Mouse (Mus musculus): ENCODE results near the gene Vti1a. TPM values are rescaled to one million over a fixed set of nuclear protein-coding genes. Genes with fewer than 3 reads are reported as not detected.

Vti1a gene
- total RNA-seq, 1 experiment from 2014 or later = 31.8 TPM

DNA sequence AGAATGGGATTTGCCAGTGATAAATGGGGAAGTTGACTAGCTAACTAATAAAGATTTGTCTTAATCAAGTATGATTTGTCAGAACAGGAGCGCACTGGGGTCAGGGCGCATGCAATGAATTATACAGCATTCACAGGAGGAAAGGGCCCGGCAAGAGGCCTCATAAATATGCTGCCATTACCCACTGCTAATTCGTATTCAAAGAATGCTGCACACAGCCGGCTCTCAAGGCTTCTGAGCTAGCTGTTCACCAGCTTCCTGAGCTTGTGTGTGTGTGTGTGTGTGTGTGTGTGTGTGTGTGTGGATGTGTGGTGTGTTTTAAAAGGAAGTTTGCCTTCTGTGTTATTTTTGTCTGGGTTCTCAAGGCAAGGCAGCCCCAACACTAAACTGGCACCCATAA lies 165.2 kb downstream of the Vti1a start:
- ATAC-seq (replicated peaks in 1 of 2; ENCODE audit: insufficient read depth in 1 of 2, low FRiP score in 2 of 2, low TSS enrichment in 1 of 2, low read depth in 1 of 2, poor library complexity in 2 of 2, severe bottlenecking in 2 of 2) = peak in 1 of 2 experiments; percentile 10; a peak in 1 of 4 replicates

DNA sequence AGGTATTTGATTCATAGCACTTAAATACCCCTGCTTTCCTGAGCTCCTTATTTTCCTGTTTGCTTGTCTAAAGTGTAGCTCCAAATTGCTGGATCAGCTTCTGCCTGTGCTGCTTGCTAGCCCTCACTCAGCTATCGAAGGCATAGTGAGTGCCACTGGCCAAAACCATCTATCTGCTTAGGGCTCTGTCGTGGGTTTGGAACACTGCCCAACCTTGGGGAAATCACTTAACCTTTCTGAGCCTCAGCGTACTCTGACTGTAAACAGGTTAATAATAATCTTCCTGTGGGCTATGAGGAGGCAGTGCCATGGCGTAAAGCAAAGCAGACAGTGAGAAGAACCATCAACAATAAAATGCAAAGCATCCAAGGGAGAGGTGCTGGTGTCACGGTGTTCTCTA lies 167.4 kb downstream of the Vti1a start:
- ATAC-seq (replicated peaks in 1 of 2; ENCODE audit: insufficient read depth in 1 of 2, low FRiP score in 2 of 2, low TSS enrichment in 1 of 2, low read depth in 1 of 2, poor library complexity in 2 of 2, severe bottlenecking in 2 of 2) = no peak

GRCm38 (mm10) chr19:55484559-55484958 lies 168.5 kb downstream of the Vti1a start:
- no peak for ATAC-seq (replicated peaks in 1 of 2; ENCODE audit: insufficient read depth in 1 of 2, low FRiP score in 2 of 2, low TSS enrichment in 1 of 2, low read depth in 1 of 2, poor library complexity in 2 of 2, severe bottlenecking in 2 of 2)

DNA sequence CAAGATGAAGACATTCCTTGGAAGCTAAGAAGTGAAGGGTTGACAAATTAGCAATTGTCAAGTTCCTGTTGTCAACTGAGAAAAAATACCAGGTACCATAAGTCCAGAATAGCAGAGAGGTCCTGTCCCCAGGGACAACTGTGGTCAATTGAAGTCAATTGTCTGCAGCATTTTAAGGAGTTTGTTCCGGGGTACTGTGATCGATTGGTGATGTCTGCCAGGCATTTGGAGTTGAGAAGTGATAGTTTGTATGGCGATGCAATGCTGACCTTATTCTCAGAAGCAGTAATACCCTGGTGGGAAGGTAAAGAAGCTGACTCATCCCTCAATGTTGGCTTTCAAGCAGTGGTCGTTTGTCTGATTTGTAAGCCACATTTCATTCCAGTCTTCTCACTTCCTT lies 170.4 kb downstream of the Vti1a start:
- no peak for ATAC-seq (replicated peaks in 1 of 2; ENCODE audit: insufficient read depth in 1 of 2, low FRiP score in 2 of 2, low TSS enrichment in 1 of 2, low read depth in 1 of 2, poor library complexity in 2 of 2, severe bottlenecking in 2 of 2)

DNA sequence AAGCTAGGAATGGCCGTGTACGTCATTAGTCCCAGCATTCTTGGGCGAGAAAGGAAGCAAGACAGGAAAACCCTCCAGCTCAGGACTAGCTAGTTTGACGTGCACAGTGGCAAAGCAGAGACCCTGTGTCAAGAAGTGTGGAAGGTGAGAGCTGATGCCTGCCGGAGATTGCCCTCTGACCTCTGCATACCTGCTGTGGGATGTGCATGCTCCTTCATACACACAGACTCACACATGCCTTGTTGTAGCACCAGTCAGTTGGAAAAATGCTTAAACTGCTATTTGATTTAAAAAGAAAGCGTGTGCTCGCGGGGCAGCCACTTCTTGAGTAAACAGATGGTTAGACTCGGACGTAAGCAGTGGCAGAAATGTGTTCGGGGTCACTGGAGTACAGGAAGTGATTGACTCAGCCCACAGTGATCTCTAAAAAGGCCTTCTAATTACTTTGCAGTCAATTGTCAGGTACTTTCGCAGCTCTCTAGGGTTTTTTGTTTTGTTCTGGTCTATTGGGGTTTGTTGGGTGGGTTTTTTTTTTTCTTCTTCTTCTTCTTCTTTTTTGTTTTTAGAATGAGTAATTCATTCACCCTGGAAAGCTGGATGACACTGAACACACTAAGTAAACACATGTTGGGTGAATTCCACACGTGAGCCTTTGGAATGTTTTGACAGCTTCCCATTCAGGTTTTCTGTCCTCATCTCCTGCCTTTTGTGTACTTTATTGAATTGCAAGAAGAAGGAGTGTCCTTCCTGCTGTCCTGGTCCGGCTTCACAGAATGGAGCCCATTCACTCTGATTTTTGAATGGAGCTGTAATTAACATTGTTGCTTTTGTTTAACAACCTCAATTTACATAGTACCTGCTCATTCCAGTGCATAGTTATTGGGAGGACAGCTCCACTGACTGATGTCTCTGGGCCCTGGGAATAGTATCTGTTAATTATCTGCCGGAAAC lies 175.3 kb downstream of the Vti1a start:
- no peak for ATAC-seq (replicated peaks in 1 of 2; ENCODE audit: insufficient read depth in 1 of 2, low FRiP score in 2 of 2, low TSS enrichment in 1 of 2, low read depth in 1 of 2, poor library complexity in 2 of 2, severe bottlenecking in 2 of 2)

DNA sequence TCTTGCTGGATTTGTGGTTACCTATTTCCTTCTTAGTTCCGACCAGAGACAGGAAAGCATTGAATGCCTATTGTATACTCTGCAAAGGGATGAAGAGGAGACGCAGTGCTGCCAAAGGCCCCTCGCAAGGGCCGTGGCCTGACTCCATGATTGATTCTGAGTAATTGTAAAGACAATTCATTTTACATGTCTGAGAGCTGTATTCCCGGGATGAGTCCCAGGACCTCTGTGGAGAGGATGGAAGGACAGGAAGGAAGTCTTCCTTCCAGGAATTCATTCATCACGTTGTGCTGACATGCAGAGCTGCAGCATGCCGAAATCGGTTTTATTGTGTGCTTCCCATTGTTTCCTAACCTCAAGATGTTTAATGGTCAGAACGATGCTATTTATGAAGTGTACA lies 180.2 kb downstream of the Vti1a start:
- no peak for ATAC-seq (replicated peaks in 1 of 2; ENCODE audit: insufficient read depth in 1 of 2, low FRiP score in 2 of 2, low TSS enrichment in 1 of 2, low read depth in 1 of 2, poor library complexity in 2 of 2, severe bottlenecking in 2 of 2)

- ATAC-seq (replicated peaks in 1 of 2; ENCODE audit: insufficient read depth in 1 of 2, low FRiP score in 2 of 2, low TSS enrichment in 1 of 2, low read depth in 1 of 2, poor library complexity in 2 of 2, severe bottlenecking in 2 of 2) = no peak
These were observed 183.2 kb downstream of the Vti1a start for GRCm38 (mm10) chr19:55499179-55499863.

DNA sequence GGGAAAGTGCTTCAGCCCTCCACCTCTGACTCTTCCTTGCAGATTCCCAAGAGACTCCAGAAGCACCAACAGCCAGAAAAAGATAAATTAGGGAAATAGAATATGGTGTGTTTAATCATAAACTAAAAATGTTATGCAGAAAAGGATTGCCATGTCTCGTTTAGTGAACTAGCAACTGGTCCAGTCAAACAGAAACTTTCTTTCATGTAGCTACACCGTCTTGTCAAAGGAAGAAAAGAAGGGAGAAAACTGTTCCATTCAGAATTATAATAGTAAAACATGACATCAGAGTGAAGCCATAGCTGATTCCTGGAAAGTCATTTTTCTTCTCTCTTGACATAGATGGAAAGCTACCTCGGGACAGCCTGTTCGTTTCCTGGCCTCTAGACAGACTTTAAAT lies 185.9 kb downstream of the Vti1a start:
- no peak for ATAC-seq (replicated peaks in 1 of 2; ENCODE audit: insufficient read depth in 1 of 2, low FRiP score in 2 of 2, low TSS enrichment in 1 of 2, low read depth in 1 of 2, poor library complexity in 2 of 2, severe bottlenecking in 2 of 2)

DNA sequence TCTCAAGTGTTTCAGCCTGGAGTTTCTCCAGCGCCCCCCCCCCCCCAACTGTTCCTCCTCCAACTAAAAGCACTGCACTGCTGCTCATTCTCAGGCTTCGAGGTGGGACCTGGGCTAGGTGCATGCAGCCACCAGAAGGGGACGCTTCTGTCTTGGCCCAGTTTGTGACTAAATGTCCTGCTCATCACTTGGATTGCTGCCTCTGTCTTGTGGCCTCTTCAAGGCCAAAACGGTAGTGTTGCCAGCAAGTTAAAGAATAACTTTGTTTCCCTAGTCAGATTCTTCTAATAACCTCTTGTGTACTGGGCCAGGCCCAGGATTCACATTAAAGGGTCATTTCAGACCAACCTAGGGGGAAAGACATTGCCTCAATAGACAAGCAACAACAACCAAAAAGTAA lies 187.7 kb downstream of the Vti1a start:
- ATAC-seq (replicated peaks in 1 of 2; ENCODE audit: insufficient read depth in 1 of 2, low FRiP score in 2 of 2, low TSS enrichment in 1 of 2, low read depth in 1 of 2, poor library complexity in 2 of 2, severe bottlenecking in 2 of 2) = no peak

DNA sequence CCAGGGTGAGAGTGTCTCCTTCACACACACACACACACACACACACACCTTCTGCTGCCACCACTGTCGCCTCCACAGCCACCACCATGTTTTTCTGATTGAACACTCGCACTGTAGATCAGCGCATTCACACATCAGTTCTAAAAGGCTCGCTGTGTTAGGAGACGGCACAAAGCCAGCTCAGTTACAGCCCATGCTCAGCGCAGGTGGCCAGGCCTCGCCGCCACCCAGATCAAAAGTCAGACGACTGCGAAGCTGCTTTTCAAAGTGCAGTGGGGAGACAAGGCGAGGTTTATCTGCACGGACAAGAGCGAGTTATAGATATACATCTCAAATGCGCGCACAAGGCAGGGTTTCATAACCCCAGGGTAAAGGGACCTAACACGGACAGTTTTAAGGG lies 191.7 kb downstream of the Vti1a start:
- ATAC-seq (replicated peaks in 1 of 2; ENCODE audit: insufficient read depth in 1 of 2, low FRiP score in 2 of 2, low TSS enrichment in 1 of 2, low read depth in 1 of 2, poor library complexity in 2 of 2, severe bottlenecking in 2 of 2) = no peak

DNA sequence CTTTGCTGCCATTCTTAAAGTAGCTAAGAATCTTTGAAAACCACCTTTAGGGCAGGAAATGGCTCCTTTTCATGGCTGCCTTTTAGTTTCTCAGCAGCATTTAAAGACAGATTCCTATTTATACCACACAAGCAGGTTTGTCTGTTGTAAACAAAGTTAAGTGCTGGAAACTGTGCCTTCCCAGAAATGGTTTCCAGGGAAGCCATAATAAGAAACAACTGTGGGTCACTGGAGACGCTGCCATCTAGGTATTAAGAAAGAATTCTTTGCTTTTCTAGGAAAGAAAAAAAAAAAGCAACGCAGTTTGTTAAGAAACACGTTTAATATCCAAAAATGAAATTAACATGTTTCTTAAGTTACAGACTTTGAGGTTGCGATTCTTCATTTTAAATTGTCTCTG lies 192.1 kb downstream of the Vti1a start:
- no peak for ATAC-seq (replicated peaks in 1 of 2; ENCODE audit: insufficient read depth in 1 of 2, low FRiP score in 2 of 2, low TSS enrichment in 1 of 2, low read depth in 1 of 2, poor library complexity in 2 of 2, severe bottlenecking in 2 of 2)

DNA sequence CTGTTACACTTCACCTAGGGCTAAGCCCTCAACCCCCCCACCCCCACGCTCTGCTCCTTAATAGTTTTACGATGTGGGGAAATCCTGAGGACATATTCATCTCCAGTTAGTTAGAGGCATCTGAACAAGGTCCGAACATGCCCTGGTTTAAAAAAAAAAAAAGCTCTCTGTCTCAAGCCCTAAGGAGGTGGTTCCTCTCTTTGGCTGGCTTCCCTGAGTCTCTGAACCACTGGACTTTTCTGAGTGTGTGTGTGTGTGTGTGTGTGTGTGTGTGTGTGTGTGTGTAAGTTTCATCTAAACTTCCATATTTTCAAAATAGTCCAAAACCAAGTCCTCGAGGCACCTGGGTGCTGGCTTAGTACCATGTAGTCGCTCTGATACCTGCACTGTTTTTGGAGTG lies 192.9 kb downstream of the Vti1a start:
- no peak for ATAC-seq (replicated peaks in 1 of 2; ENCODE audit: insufficient read depth in 1 of 2, low FRiP score in 2 of 2, low TSS enrichment in 1 of 2, low read depth in 1 of 2, poor library complexity in 2 of 2, severe bottlenecking in 2 of 2)

DNA sequence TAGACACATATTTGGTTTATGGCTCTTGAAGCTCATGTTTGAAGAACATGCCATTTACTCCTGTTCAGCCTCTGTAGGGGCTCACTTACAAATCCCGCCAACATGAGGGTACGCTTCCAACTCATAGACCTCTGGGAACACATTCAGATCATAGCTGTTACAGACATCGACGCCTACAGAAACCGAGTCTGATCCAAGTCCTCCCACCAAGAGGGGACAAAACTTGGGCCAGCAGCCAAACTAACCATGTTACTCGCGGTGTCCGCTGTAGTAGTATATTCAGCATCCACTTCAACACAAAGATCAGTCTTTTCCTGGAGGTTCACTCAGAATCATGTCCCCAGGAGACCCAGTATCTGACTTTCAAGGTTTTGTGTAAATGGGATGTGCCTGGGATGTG lies 193.5 kb downstream of the Vti1a start:
- ATAC-seq (replicated peaks in 1 of 2; ENCODE audit: insufficient read depth in 1 of 2, low FRiP score in 2 of 2, low TSS enrichment in 1 of 2, low read depth in 1 of 2, poor library complexity in 2 of 2, severe bottlenecking in 2 of 2) = no peak

DNA sequence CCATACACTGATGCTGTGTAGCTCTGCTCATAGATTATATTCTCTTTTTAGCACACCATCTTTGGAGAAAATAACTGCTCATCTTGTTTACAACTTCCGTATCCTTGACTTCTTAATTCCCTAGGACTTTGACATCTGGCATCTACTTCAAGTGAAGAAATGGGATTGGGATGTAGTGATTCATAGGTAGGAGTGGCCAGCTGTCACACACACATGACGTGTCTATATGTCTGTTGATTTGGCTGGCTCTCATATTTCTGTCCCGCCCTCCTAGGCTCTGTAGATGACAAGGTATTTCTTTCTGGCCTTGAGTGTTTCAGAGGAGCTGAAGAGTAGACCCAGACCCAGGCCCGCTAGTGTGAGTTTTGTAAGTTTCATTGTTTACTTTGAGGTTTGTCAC lies 197.8 kb downstream of the Vti1a start:
- ATAC-seq (replicated peaks in 1 of 2; ENCODE audit: insufficient read depth in 1 of 2, low FRiP score in 2 of 2, low TSS enrichment in 1 of 2, low read depth in 1 of 2, poor library complexity in 2 of 2, severe bottlenecking in 2 of 2) = no peak

DNA sequence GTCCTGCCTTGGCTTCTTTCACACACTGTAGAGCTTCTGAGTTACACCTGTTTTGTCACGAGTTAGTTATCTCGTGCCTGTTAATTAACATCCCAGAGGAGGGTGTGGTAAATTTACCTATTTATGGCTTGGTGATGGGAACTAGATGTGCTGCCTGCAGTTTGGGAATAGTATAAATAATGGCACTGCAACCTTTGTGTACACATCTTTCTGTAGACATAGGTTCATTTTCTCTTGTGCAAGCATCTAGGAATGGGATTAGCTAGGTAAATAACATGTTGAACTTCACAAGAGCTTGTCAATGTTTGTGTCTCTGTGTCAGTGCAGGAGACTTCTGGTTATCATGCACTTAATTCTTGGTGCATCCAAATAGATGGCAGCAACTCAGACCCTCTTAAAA lies 204.1 kb downstream of the Vti1a start:
- no peak for ATAC-seq (replicated peaks in 1 of 2; ENCODE audit: insufficient read depth in 1 of 2, low FRiP score in 2 of 2, low TSS enrichment in 1 of 2, low read depth in 1 of 2, poor library complexity in 2 of 2, severe bottlenecking in 2 of 2)

DNA sequence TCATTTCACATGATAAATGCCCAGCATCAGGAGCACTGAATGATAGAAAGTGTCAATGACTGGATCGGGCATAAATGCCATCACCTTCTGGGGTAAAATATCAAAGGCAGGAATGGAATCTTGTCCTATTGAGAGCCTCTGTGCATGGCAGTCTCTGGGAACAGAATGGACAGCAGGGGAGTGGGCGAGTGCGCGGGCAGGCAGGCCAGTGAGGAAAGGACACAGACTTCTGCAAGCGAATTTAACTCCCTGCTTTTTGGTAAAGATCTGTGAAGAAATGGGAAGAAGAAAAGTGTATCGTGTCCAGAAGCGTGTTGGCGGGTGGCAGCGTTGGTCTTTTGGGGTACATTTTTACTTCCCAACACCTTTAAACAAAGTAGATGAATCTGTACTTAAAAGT lies 207.2 kb downstream of the Vti1a start:
- no peak for ATAC-seq (replicated peaks in 1 of 2; ENCODE audit: insufficient read depth in 1 of 2, low FRiP score in 2 of 2, low TSS enrichment in 1 of 2, low read depth in 1 of 2, poor library complexity in 2 of 2, severe bottlenecking in 2 of 2)

GRCm38 (mm10) chr19:55524385-55524784 lies 208.3 kb downstream of the Vti1a start:
- ATAC-seq (replicated peaks in 1 of 2; ENCODE audit: insufficient read depth in 1 of 2, low FRiP score in 2 of 2, low TSS enrichment in 1 of 2, low read depth in 1 of 2, poor library complexity in 2 of 2, severe bottlenecking in 2 of 2) = no peak

DNA sequence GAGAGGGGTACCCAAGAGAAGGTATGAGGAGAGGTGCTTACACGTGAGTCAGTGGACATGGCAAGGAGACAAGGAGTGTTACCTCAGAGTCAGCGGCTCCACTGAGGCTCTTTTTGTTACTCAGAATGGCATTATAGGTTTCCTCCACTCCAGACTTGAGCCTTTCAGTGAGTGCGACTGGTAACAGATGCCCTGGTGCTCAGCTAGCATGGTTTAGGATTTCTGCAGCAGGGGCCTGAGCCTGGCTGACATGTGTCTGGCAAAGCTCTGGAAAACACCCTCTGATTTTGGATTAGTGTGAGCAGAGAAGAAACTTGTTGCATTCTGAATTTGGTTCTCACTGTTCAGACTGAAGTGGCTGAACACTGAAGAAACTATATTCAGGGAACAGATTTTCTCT lies 209.0 kb downstream of the Vti1a start:
- ATAC-seq (replicated peaks in 1 of 2; ENCODE audit: insufficient read depth in 1 of 2, low FRiP score in 2 of 2, low TSS enrichment in 1 of 2, low read depth in 1 of 2, poor library complexity in 2 of 2, severe bottlenecking in 2 of 2) = no peak
